Mouse (Mus musculus): ENCODE measurements around the gene AL731706.1. TPM values are rescaled to one million over a fixed set of nuclear protein-coding genes. Genes with fewer than 3 reads are reported as not detected.
"Not testable (repeated sequence)": the region's sequence is repeated elsewhere in the genome, so short reads cannot be mapped to it uniquely, and the experiment has no call there.

AL731706.1 gene
- total and polyA plus RNA-seq, 2 experiments from 2014 or later, result 8.3 to 19.4 TPM

- H3K36me3 ChIP-seq (ENCODE audit: insufficient read depth, low read length), result no peaks in the 10 kb centered on the region
- ATAC-seq (peak; percentile 85), DNase-seq (ENCODE audit: low spot score) (peak; percentile 99)
- no peaks in the 10 kb centered on the region for H3K4me1 ChIP-seq (ENCODE audit: insufficient read depth, low read length)
- H3K27me3 ChIP-seq (ENCODE audit: insufficient read depth, low read length), result no peaks in the 10 kb centered on the region
- peak overlapping the region; percentile 58 for H3K4me2 ChIP-seq (ENCODE audit: low read depth, low read length)
- no peaks in the 10 kb centered on the region for H3K9me3 ChIP-seq (ENCODE audit: low read length)
- peak overlapping the region; percentile 48 for H3K9ac ChIP-seq (replicated peaks; ENCODE audit: low read length)
- under 1% methylated on average over 23 of the region's 23 CpGs for WGBS
- peak overlapping the region; percentile 97 for H3K27ac ChIP-seq
- TF ChIP-seq CTCF (IDR thresholded peaks at IDR 0.05; ENCODE audit: low read depth), result peak; percentile 30; the same call in 1 of the 2 replicates
- peak overlapping the region; percentile 64 for H3K4me3 ChIP-seq (ENCODE audit: low read length)
These were observed 772 bp upstream of the AL731706.1 start for GRCm38 (mm10) chr2:136891951-136892371.

GRCm38 (mm10) chr2:136890716-136891067 is 497 bp downstream of the AL731706.1 start:
- Histone ChIP-seq H3K4me3 (ENCODE audit: low read length) (peak overlapping the region; percentile 64), H3K27ac (peak overlapping the region; percentile 97), H3K4me2 (ENCODE audit: low read depth, low read length) (peak overlapping the region; percentile 58), H3K9ac (replicated peaks; ENCODE audit: low read length) (peak overlapping the region; percentile 64)
- not testable (repeated sequence) for H3K36me3 ChIP-seq (ENCODE audit: insufficient read depth, low read length); DNase-seq (ENCODE audit: low spot score); H3K27me3 ChIP-seq (ENCODE audit: insufficient read depth, low read length); H3K9me3 ChIP-seq (ENCODE audit: low read length); H3K4me1 ChIP-seq (ENCODE audit: insufficient read depth, low read length)
- ATAC-seq, result peak; percentile 60
- 6% methylated on average over 15 of the region's 15 CpGs for WGBS

GRCm38 (mm10) chr2:136886846-136887245 is 4.3 kb downstream of the AL731706.1 start:
- Histone ChIP-seq H3K27ac (no peak overlapping the region), H3K4me3 (ENCODE audit: low read length) (no peak overlapping the region), H3K36me3 (ENCODE audit: insufficient read depth, low read length) (peaks cover 19% of the 10 kb centered on the region; the same call in 1 of the 2 replicates), H3K4me1 (ENCODE audit: insufficient read depth, low read length) (no peaks in the 10 kb centered on the region), H3K27me3 (ENCODE audit: insufficient read depth, low read length) (no peaks in the 10 kb centered on the region), H3K9me3 (ENCODE audit: low read length) (no peaks in the 10 kb centered on the region), H3K4me2 (ENCODE audit: low read depth, low read length) (no peak overlapping the region), H3K9ac (replicated peaks; ENCODE audit: low read length) (no peak overlapping the region)
- peak; percentile 77 for DNase-seq (ENCODE audit: low spot score)
- no peak for ATAC-seq
- peak; percentile 64 for TF ChIP-seq CTCF (IDR thresholded peaks at IDR 0.05; ENCODE audit: low read depth)
- WGBS, result 53% methylated on average over 4 of the region's 4 CpGs

GRCm38 (mm10) chr2:136885579-136885978 is 5.6 kb downstream of the AL731706.1 start, which contains the start of gene AL731706.2:
AL731706.2 (minus strand) TSS chr2:136885679.
- 94% methylated on average over 2 of the region's 2 CpGs for WGBS
- Histone ChIP-seq H3K4me3 (ENCODE audit: low read length) (no peak within 1 kb of the TSS), H3K4me2 (ENCODE audit: low read depth, low read length) (no peak within 1 kb of the TSS), H3K27ac (no peak within 1 kb of the TSS), H3K27me3 (ENCODE audit: insufficient read depth, low read length) (no peaks in the 10 kb centered on the region), H3K9me3 (ENCODE audit: low read length) (no peaks in the 10 kb centered on the region), H3K4me1 (ENCODE audit: insufficient read depth, low read length) (no peaks in the 10 kb centered on the region), H3K9ac (replicated peaks; ENCODE audit: low read length) (no peak within 1 kb of the TSS), H3K36me3 (ENCODE audit: insufficient read depth, low read length) (peaks cover 28% of the 10 kb centered on the region)
- TF ChIP-seq CTCF (IDR thresholded peaks at IDR 0.05; ENCODE audit: low read depth), result no peak
- DNase-seq (ENCODE audit: low spot score), result no peak
- ATAC-seq, result no peak

- ATAC-seq, result no peak
- DNase-seq (ENCODE audit: low spot score), result no peak
These were observed 36.4 kb downstream of the AL731706.1 start for GRCm38 (mm10) chr2:136854543-136855388.

GRCm38 (mm10) chr2:136850366-136850765 is 40.8 kb downstream of the AL731706.1 start:
- H3K27me3 ChIP-seq (ENCODE audit: insufficient read depth, low read length), result no peaks in the 10 kb centered on the region
- peaks cover 12% of the 10 kb centered on the region for H3K4me1 ChIP-seq (ENCODE audit: insufficient read depth, low read length)
- no peak for ATAC-seq
- no peaks in the 10 kb centered on the region for H3K9me3 ChIP-seq (ENCODE audit: low read length)
- H3K4me3 ChIP-seq (ENCODE audit: low read length), result no peak overlapping the region
- no peak overlapping the region for H3K4me2 ChIP-seq (ENCODE audit: low read depth, low read length)
- H3K36me3 ChIP-seq (ENCODE audit: insufficient read depth, low read length), result no peaks in the 10 kb centered on the region
- H3K9ac ChIP-seq (replicated peaks; ENCODE audit: low read length), result no peak overlapping the region
- H3K27ac ChIP-seq, result no peak overlapping the region
- DNase-seq (ENCODE audit: low spot score), result no peak
- 75% methylated on average over 3 of the region's 3 CpGs for WGBS
- no peak for TF ChIP-seq CTCF (IDR thresholded peaks at IDR 0.05; ENCODE audit: low read depth)

More at GRCm38 (mm10) chr2:136854543-136855388, 36.4 kb downstream of the AL731706.1 start:
- WGBS, result 22% methylated on average over 5 of the region's 5 CpGs
- H3K27ac ChIP-seq, result peak overlapping the region; percentile 49; the same call in 1 of the 2 replicates
- no peaks in the 10 kb centered on the region for H3K36me3 ChIP-seq (ENCODE audit: insufficient read depth, low read length)
- H3K4me3 ChIP-seq (ENCODE audit: low read length), result no peak overlapping the region
- no peak overlapping the region for H3K4me2 ChIP-seq (ENCODE audit: low read depth, low read length)
- no peak for TF ChIP-seq CTCF (IDR thresholded peaks at IDR 0.05; ENCODE audit: low read depth)
- H3K9me3 ChIP-seq (ENCODE audit: low read length), result no peaks in the 10 kb centered on the region
- peaks cover 12% of the 10 kb centered on the region for H3K4me1 ChIP-seq (ENCODE audit: insufficient read depth, low read length)
- H3K27me3 ChIP-seq (ENCODE audit: insufficient read depth, low read length), result no peaks in the 10 kb centered on the region
- H3K9ac ChIP-seq (replicated peaks; ENCODE audit: low read length), result no peak overlapping the region

GRCm38 (mm10) chr2:136837994-136838393 is 53.2 kb downstream of the AL731706.1 start:
- H3K27ac ChIP-seq, result no peak overlapping the region
- TF ChIP-seq CTCF (IDR thresholded peaks at IDR 0.05; ENCODE audit: low read depth), result no peak
- H3K4me2 ChIP-seq (ENCODE audit: low read depth, low read length), result no peak overlapping the region
- ATAC-seq (no peak), DNase-seq (ENCODE audit: low spot score) (no peak)
- H3K9ac ChIP-seq (replicated peaks; ENCODE audit: low read length), result no peak overlapping the region
- H3K36me3 ChIP-seq (ENCODE audit: insufficient read depth, low read length), result no peaks in the 10 kb centered on the region
- H3K4me3 ChIP-seq (ENCODE audit: low read length), result no peak overlapping the region
- no peaks in the 10 kb centered on the region for H3K27me3 ChIP-seq (ENCODE audit: insufficient read depth, low read length)
- WGBS, result 50% methylated on average over 1 of the region's 1 CpGs
- no peaks in the 10 kb centered on the region for H3K4me1 ChIP-seq (ENCODE audit: insufficient read depth, low read length)
- no peaks in the 10 kb centered on the region for H3K9me3 ChIP-seq (ENCODE audit: low read length)
